Mouse (Mus musculus) limb, embryonic 11.5 days (tissue): ENCODE data around the gene 1110002E22Rik. TPM values are rescaled to one million over a fixed set of nuclear protein-coding genes. Genes with fewer than 3 reads are reported as not detected.

Experiments used
- ATAC-seq: fragments of 200-750 bp; cut with Nextera tagmentation; 2 replicates; pipeline ENCODE4 v1.8.0; 2017; ENCODE audit warnings: low read depth; ENCODE audit not compliant: insufficient number of reproducible peaks, low FRiP score, low TSS enrichment
- DNase-seq: peaks from one replicate; pipeline ENCODE4 v3.0.0-alpha.2; 2015; ENCODE audit warnings: low spot score
- H3K27ac ChIP-seq: fragments of 300-500 bp; sonication (generic); replicated peaks from 2 replicates; pipeline ENCODE4 v1.5.1; 2014; ENCODE audit warnings: low read depth, mild to moderate bottlenecking, low read length
- H3K27me3 ChIP-seq: fragments of 300-500 bp; sonication (generic); 2 replicates; pipeline ENCODE4 v1.6.1; 2014; ENCODE audit warnings: mild to moderate bottlenecking, low read length, mixed read lengths; ENCODE audit not compliant: control insufficient read depth, insufficient read depth
- H3K36me3 ChIP-seq: fragments of 300-500 bp; sonication (generic); 2 replicates; pipeline ENCODE4 v1.6.1; 2014; ENCODE audit warnings: mild to moderate bottlenecking, low read length, moderate library complexity, mixed read lengths; ENCODE audit not compliant: control insufficient read depth, insufficient read depth
- H3K4me1 ChIP-seq: fragments of 300-500 bp; sonication (generic); 2 replicates; pipeline ENCODE4 v1.6.1; 2014; ENCODE audit warnings: low read length, mixed read lengths; ENCODE audit not compliant: control insufficient read depth, insufficient read depth
- H3K4me2 ChIP-seq: fragments of 300-500 bp; sonication (generic); 2 replicates; pipeline ENCODE4 v1.6.1; 2014; ENCODE audit warnings: low read depth, mild to moderate bottlenecking, moderate library complexity; ENCODE audit not compliant: severe bottlenecking
- H3K4me3 ChIP-seq: fragments of 300-500 bp; sonication (generic); 2 replicates; pipeline ENCODE4 v1.5.1; 2014; ENCODE audit warnings: low read depth, low read length
- H3K9ac ChIP-seq: fragments of 300-500 bp; sonication (generic); 2 replicates; pipeline ENCODE4 v1.6.1; 2014; ENCODE audit warnings: mild to moderate bottlenecking, low read length
- H3K9me3 ChIP-seq: fragments of 300-500 bp; sonication (generic); 2 replicates; pipeline ENCODE4 v1.6.1; 2016; ENCODE audit warnings: low read length; ENCODE audit not compliant: control insufficient read depth
- WGBS: fragments of 180-500 bp; shearing (Covaris S2); extraction: QIAGEN DNeasy Blood & Tissue Kit; methylation state at CpG from one replicate; pipeline ENCODE4 v1.1.7; 2014; 5-methylcytosine and 5-hydroxymethylcytosine counted together
- polyA plus RNA-seq: library from polyadenylated mRNA; unstranded; fragments of >200 nt; fragmentation: Nextera tagmentation; extraction: Ambion mirVana; gene quantifications from 2 replicates; pipeline ENCODE4 v1.2.1, GENCODE M21; 2014

The 1110002E22Rik gene
- polyA plus RNA-seq, 1 experiment from 2014 or later = 0.16 TPM

DNA sequence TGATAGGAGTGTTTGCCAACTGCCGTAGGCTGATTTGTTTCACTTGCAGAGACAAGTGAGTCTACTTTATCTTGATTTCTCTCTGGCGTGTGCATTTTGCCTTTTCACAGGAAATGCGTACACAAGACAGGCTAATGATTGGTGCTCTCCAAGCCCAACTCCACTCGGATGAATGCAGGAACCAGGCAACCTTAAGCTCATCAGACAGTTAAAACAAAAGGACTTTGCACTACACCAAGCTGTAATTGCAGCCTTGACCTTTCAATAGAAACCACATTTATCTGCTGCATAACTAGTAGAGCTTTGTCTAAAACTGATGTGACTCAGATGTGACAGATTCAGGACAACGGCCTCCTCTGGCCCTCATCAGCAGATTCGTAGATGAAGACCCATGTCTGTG, 30.9 kb upstream of the 1110002E22Rik start:
- no peaks in the 10 kb centered on the region for H3K4me1 ChIP-seq

GRCm38 (mm10) chr3:138040938-138041337, 23.9 kb upstream of the 1110002E22Rik start:
- H3K9me3 ChIP-seq = no peaks in the 10 kb centered on the region
- no peak overlapping the region for H3K27ac ChIP-seq
- ATAC-seq (no peak), DNase-seq (no peak)
- H3K9ac ChIP-seq = no peak overlapping the region
- H3K4me1 ChIP-seq = no peaks in the 10 kb centered on the region
- H3K4me3 ChIP-seq = no peak overlapping the region
- H3K36me3 ChIP-seq = no peaks in the 10 kb centered on the region
- H3K27me3 ChIP-seq = no peaks in the 10 kb centered on the region
- 79% methylated on average over 2 of the region's 2 CpGs for WGBS
- H3K4me2 ChIP-seq = no peak overlapping the region

More for the DNA sequence above, 30.9 kb upstream of the 1110002E22Rik start:
- DNase-seq (no peak), ATAC-seq (no peak)
- H3K27me3 ChIP-seq = no peaks in the 10 kb centered on the region
- H3K36me3 ChIP-seq = no peaks in the 10 kb centered on the region
- no peak overlapping the region for H3K27ac ChIP-seq
- no peak overlapping the region for H3K4me3 ChIP-seq
- 90% methylated on average over 6 of the region's 6 CpGs for WGBS
- no peaks in the 10 kb centered on the region for H3K9me3 ChIP-seq
- no peak overlapping the region for H3K4me2 ChIP-seq
- H3K9ac ChIP-seq = no peak overlapping the region

- H3K9me3 ChIP-seq = no peaks in the 10 kb centered on the region
- ATAC-seq = no peak
- no peak overlapping the region for H3K9ac ChIP-seq
- no peak for DNase-seq
- no peaks in the 10 kb centered on the region for H3K4me1 ChIP-seq
- 63% methylated on average over 3 of the region's 3 CpGs for WGBS
- H3K4me2 ChIP-seq = no peak overlapping the region
- no peak overlapping the region for H3K4me3 ChIP-seq
- H3K36me3 ChIP-seq = no peaks in the 10 kb centered on the region
- no peak overlapping the region for H3K27ac ChIP-seq
- no peaks in the 10 kb centered on the region for H3K27me3 ChIP-seq
These were observed 23.1 kb upstream of the 1110002E22Rik start for GRCm38 (mm10) chr3:138041591-138042301.

DNA sequence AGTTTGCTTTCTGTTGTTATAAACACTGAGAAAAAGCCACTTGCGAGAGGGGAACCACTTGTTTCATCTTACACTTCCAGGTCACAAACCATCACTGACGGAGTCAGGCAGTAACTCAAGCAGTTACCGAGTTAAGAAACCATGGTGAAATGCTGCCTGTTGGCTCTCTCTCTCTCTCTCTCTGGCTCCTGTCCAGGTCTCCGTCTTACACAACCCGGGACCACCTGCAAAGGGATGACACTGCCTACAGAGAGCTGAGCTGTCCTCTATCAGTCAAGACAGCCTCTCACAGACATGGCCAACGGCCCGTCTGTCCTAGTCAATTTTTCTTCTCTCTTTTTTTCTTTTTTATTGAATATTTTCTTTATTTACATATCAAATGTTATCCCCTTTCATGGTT, 21.5 kb upstream of the 1110002E22Rik start:
- H3K4me2 ChIP-seq = no peak overlapping the region
- 86% methylated on average over 7 of the region's 7 CpGs for WGBS
- no peak overlapping the region for H3K27ac ChIP-seq
- H3K36me3 ChIP-seq = no peaks in the 10 kb centered on the region
- no peak overlapping the region for H3K9ac ChIP-seq
- H3K27me3 ChIP-seq = no peaks in the 10 kb centered on the region
- H3K9me3 ChIP-seq = no peaks in the 10 kb centered on the region
- no peak overlapping the region for H3K4me3 ChIP-seq
- ATAC-seq = no peak
- no peak for DNase-seq
- no peaks in the 10 kb centered on the region for H3K4me1 ChIP-seq

DNA sequence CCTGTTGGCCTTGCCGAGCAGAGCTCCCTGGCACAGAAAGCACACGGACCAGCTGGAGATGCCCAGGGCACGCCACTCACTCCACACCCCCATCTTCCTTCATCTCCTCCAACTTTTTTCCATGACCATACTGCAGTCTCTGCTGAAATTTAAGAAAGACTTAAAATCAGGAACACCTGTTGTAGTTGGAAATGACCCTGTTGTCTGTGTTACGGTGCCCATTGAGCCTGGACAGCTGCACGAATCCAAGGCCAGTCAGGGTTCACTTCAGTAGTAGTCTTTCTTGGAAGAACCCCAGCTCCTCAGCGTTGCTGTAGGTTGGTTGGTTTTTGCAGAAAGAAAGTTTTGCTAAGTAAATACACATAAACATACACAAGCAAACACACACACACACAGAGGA, 15.3 kb upstream of the 1110002E22Rik start:
- Histone ChIP-seq H3K27me3 (no peaks in the 10 kb centered on the region), H3K4me1 (no peaks in the 10 kb centered on the region), H3K9ac (no peak overlapping the region), H3K4me2 (no peak overlapping the region), H3K4me3 (no peak overlapping the region), H3K36me3 (no peaks in the 10 kb centered on the region), H3K27ac (no peak overlapping the region), H3K9me3 (no peaks in the 10 kb centered on the region)
- no peak for ATAC-seq
- 80% methylated on average over 6 of the region's 6 CpGs for WGBS
- no peak for DNase-seq

GRCm38 (mm10) chr3:138050772-138051171, 14.1 kb upstream of the 1110002E22Rik start:
- DNase-seq (no peak), ATAC-seq (no peak)
- Histone ChIP-seq H3K36me3 (no peaks in the 10 kb centered on the region), H3K9ac (no peak overlapping the region), H3K4me1 (no peaks in the 10 kb centered on the region), H3K4me3 (no peak overlapping the region), H3K27ac (no peak overlapping the region), H3K4me2 (no peak overlapping the region), H3K27me3 (no peaks in the 10 kb centered on the region), H3K9me3 (no peaks in the 10 kb centered on the region)
- 23% methylated on average over 11 of the region's 11 CpGs for WGBS

DNA sequence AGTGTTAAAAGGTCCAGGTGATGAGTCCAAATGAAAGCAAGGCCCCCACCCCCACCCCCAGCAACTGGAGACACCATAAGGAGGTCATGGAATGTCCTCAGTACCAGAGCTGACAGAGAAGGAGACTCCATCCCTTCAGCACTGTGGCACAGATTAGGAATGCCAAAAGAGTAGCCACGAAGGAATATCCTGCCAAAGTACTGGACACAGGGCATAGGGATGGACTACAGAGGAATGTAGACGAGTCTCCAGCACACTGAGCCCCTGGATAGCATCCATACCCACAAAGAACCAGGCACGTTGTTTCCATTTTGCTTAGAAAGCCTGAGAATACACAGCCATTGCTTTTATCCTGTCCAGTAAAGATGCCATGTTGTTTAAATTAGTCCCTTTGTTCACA, 13.4 kb upstream of the 1110002E22Rik start:
- no peaks in the 10 kb centered on the region for H3K4me1 ChIP-seq
- no peak overlapping the region for H3K4me3 ChIP-seq
- no peak for ATAC-seq
- H3K9me3 ChIP-seq = no peaks in the 10 kb centered on the region
- no peak for DNase-seq
- no peak overlapping the region for H3K9ac ChIP-seq
- H3K27ac ChIP-seq = no peak overlapping the region
- no peaks in the 10 kb centered on the region for H3K27me3 ChIP-seq
- H3K36me3 ChIP-seq = no peaks in the 10 kb centered on the region
- 75% methylated on average over 3 of the region's 3 CpGs for WGBS
- H3K4me2 ChIP-seq = no peak overlapping the region

GRCm38 (mm10) chr3:138053969-138054368, 10.9 kb upstream of the 1110002E22Rik start:
- Histone ChIP-seq H3K4me3 (no peak overlapping the region), H3K9me3 (no peaks in the 10 kb centered on the region), H3K27me3 (no peaks in the 10 kb centered on the region), H3K27ac (no peak overlapping the region), H3K4me1 (no peaks in the 10 kb centered on the region), H3K36me3 (no peaks in the 10 kb centered on the region), H3K4me2 (no peak overlapping the region), H3K9ac (no peak overlapping the region)
- ATAC-seq (no peak), DNase-seq (no peak)
- WGBS = 31% methylated on average over 4 of the region's 4 CpGs

- Histone ChIP-seq H3K27ac (no peak overlapping the region), H3K36me3 (no peaks in the 10 kb centered on the region), H3K27me3 (no peaks in the 10 kb centered on the region), H3K9me3 (no peaks in the 10 kb centered on the region), H3K4me3 (no peak overlapping the region), H3K4me1 (no peaks in the 10 kb centered on the region), H3K9ac (no peak overlapping the region), H3K4me2 (no peak overlapping the region)
- DNase-seq (no peak), ATAC-seq (no peak)
- 82% methylated on average over 7 of the region's 7 CpGs for WGBS
These were observed 7.9 kb upstream of the 1110002E22Rik start for GRCm38 (mm10) chr3:138056976-138057375.
